Mouse (Mus musculus): Measurements from ENCODE around the gene Ing4. TPM values are rescaled to one million over a fixed set of nuclear protein-coding genes. Genes with fewer than 3 reads are reported as not detected.

Ing4 gene
- polyA plus RNA-seq (2014; fragmentation: Illumina TruSeq; extraction: RNeasy Lipid Tissue Mini Kit (QIAGEN cat#74804); ENCODE audit: low read depth, low replicate concordance), result 58.4 TPM

GRCm38 (mm10) chr6:125039533-125040153 lies at the start of gene Ing4:
Ing4 (plus strand) TSS chr6:125039760.

GRCm38 (mm10) chr6:124996551-124997501 lies 42.7 kb upstream of the Ing4 start, which contains the start of gene Pianp:
Pianp (plus strand) TSS chr6:124996694.

GRCm38 (mm10) chr6:125009129-125009180 lies 30.6 kb upstream of the Ing4 start, which contains the start of gene Zfp384:
Zfp384 (plus strand) TSS chr6:125009145.

GRCm38 (mm10) chr6:125049678-125050077 lies 10.1 kb downstream of the Ing4 start, which contains the start of gene Acrbp:
Acrbp (plus strand) TSS chr6:125049689.

GRCm38 (mm10) chr6:125067571-125067995 lies 28.0 kb downstream of the Ing4 start, which contains the start of gene Lpar5:
Lpar5 (plus strand) TSS chr6:125067920.

GRCm38 (mm10) chr6:125095391-125096278 lies 56.1 kb downstream of the Ing4 start, which contains the start of gene Chd4:
Chd4 (plus strand) TSS chr6:125095981.

Other genes with a start within 250 kb of the Ing4 start
- gene Spsb2, start 231.1 kb upstream of the Ing4 start, polyA plus RNA-seq (2014; fragmentation: Illumina TruSeq; extraction: RNeasy Lipid Tissue Mini Kit (QIAGEN cat#74804); ENCODE audit: low read depth, low replicate concordance), result 15.2 TPM
- 317 TPM for gene Tpi1, start 225.5 kb upstream of the Ing4 start, polyA plus RNA-seq (2014; fragmentation: Illumina TruSeq; extraction: RNeasy Lipid Tissue Mini Kit (QIAGEN cat#74804); ENCODE audit: low read depth, low replicate concordance)
- 84.1 TPM for gene Usp5, start 210.3 kb upstream of the Ing4 start, polyA plus RNA-seq (2014; fragmentation: Illumina TruSeq; extraction: RNeasy Lipid Tissue Mini Kit (QIAGEN cat#74804); ENCODE audit: low read depth, low replicate concordance)
- gene Cdca3, start 210.2 kb upstream of the Ing4 start, polyA plus RNA-seq (2014; fragmentation: Illumina TruSeq; extraction: RNeasy Lipid Tissue Mini Kit (QIAGEN cat#74804); ENCODE audit: low read depth, low replicate concordance), result 9.8 TPM
- gene Gnb3, start 199.5 kb upstream of the Ing4 start, polyA plus RNA-seq (2014; fragmentation: Illumina TruSeq; extraction: RNeasy Lipid Tissue Mini Kit (QIAGEN cat#74804); ENCODE audit: low read depth, low replicate concordance), result not detected
- 18.1 TPM for gene P3h3, start 182.0 kb upstream of the Ing4 start, polyA plus RNA-seq (2014; fragmentation: Illumina TruSeq; extraction: RNeasy Lipid Tissue Mini Kit (QIAGEN cat#74804); ENCODE audit: low read depth, low replicate concordance)
- gene Gpr162, start 175.8 kb upstream of the Ing4 start, polyA plus RNA-seq (2014; fragmentation: Illumina TruSeq; extraction: RNeasy Lipid Tissue Mini Kit (QIAGEN cat#74804); ENCODE audit: low read depth, low replicate concordance), result 1.5 TPM
- gene Cd4, start 151.5 kb upstream of the Ing4 start, polyA plus RNA-seq (2014; fragmentation: Illumina TruSeq; extraction: RNeasy Lipid Tissue Mini Kit (QIAGEN cat#74804); ENCODE audit: low read depth, low replicate concordance), result 1.8 TPM
- 2.3 TPM for gene Lag3, start 128.1 kb upstream of the Ing4 start, polyA plus RNA-seq (2014; fragmentation: Illumina TruSeq; extraction: RNeasy Lipid Tissue Mini Kit (QIAGEN cat#74804); ENCODE audit: low read depth, low replicate concordance)
- gene Ptms, start 119.7 kb upstream of the Ing4 start, polyA plus RNA-seq (2014; fragmentation: Illumina TruSeq; extraction: RNeasy Lipid Tissue Mini Kit (QIAGEN cat#74804); ENCODE audit: low read depth, low replicate concordance), result 493 TPM
- gene Mlf2, start 108.4 kb upstream of the Ing4 start, polyA plus RNA-seq (2014; fragmentation: Illumina TruSeq; extraction: RNeasy Lipid Tissue Mini Kit (QIAGEN cat#74804); ENCODE audit: low read depth, low replicate concordance), result 206 TPM
- 105 TPM for gene Cops7a, start 74.2 kb upstream of the Ing4 start, polyA plus RNA-seq (2014; fragmentation: Illumina TruSeq; extraction: RNeasy Lipid Tissue Mini Kit (QIAGEN cat#74804); ENCODE audit: low read depth, low replicate concordance)
- gene Pianp, start 43.1 kb upstream of the Ing4 start, polyA plus RNA-seq (2014; fragmentation: Illumina TruSeq; extraction: RNeasy Lipid Tissue Mini Kit (QIAGEN cat#74804); ENCODE audit: low read depth, low replicate concordance), result 2.8 TPM
- 34.8 TPM for gene Zfp384, start 30.6 kb upstream of the Ing4 start, polyA plus RNA-seq (2014; fragmentation: Illumina TruSeq; extraction: RNeasy Lipid Tissue Mini Kit (QIAGEN cat#74804); ENCODE audit: low read depth, low replicate concordance)
- gene Acrbp, start 9.9 kb downstream of the Ing4 start, polyA plus RNA-seq (2014; fragmentation: Illumina TruSeq; extraction: RNeasy Lipid Tissue Mini Kit (QIAGEN cat#74804); ENCODE audit: low read depth, low replicate concordance), result 28.7 TPM
- gene Lpar5, start 28.2 kb downstream of the Ing4 start, polyA plus RNA-seq (2014; fragmentation: Illumina TruSeq; extraction: RNeasy Lipid Tissue Mini Kit (QIAGEN cat#74804); ENCODE audit: low read depth, low replicate concordance), result 2.3 TPM
- gene Chd4, start 56.2 kb downstream of the Ing4 start, polyA plus RNA-seq (2014; fragmentation: Illumina TruSeq; extraction: RNeasy Lipid Tissue Mini Kit (QIAGEN cat#74804); ENCODE audit: low read depth, low replicate concordance), result 128 TPM
- 15.1 TPM for gene Nop2, start 92.1 kb downstream of the Ing4 start, polyA plus RNA-seq (2014; fragmentation: Illumina TruSeq; extraction: RNeasy Lipid Tissue Mini Kit (QIAGEN cat#74804); ENCODE audit: low read depth, low replicate concordance)
- 12.2 TPM for gene Iffo1, start 105.5 kb downstream of the Ing4 start, polyA plus RNA-seq (2014; fragmentation: Illumina TruSeq; extraction: RNeasy Lipid Tissue Mini Kit (QIAGEN cat#74804); ENCODE audit: low read depth, low replicate concordance)
- gene Gapdh, start 126.7 kb downstream of the Ing4 start, polyA plus RNA-seq (2014; fragmentation: Illumina TruSeq; extraction: RNeasy Lipid Tissue Mini Kit (QIAGEN cat#74804); ENCODE audit: low read depth, low replicate concordance), result 871 TPM
- gene Ncapd2, start 151.9 kb downstream of the Ing4 start, polyA plus RNA-seq (2014; fragmentation: Illumina TruSeq; extraction: RNeasy Lipid Tissue Mini Kit (QIAGEN cat#74804); ENCODE audit: low read depth, low replicate concordance), result 10.9 TPM
- 122 TPM for gene Mrpl51, start 152.0 kb downstream of the Ing4 start, polyA plus RNA-seq (2014; fragmentation: Illumina TruSeq; extraction: RNeasy Lipid Tissue Mini Kit (QIAGEN cat#74804); ENCODE audit: low read depth, low replicate concordance)
- gene Vamp1, start 175.8 kb downstream of the Ing4 start, polyA plus RNA-seq (2014; fragmentation: Illumina TruSeq; extraction: RNeasy Lipid Tissue Mini Kit (QIAGEN cat#74804); ENCODE audit: low read depth, low replicate concordance), result 32.0 TPM
- gene Tapbpl, start 192.1 kb downstream of the Ing4 start, polyA plus RNA-seq (2014; fragmentation: Illumina TruSeq; extraction: RNeasy Lipid Tissue Mini Kit (QIAGEN cat#74804); ENCODE audit: low read depth, low replicate concordance), result 22.8 TPM
- gene Cd27, start 197.2 kb downstream of the Ing4 start, polyA plus RNA-seq (2014; fragmentation: Illumina TruSeq; extraction: RNeasy Lipid Tissue Mini Kit (QIAGEN cat#74804); ENCODE audit: low read depth, low replicate concordance), result 1.2 TPM
- 21.6 TPM for gene Tuba3a, start 246.3 kb downstream of the Ing4 start, polyA plus RNA-seq (2014; fragmentation: Illumina TruSeq; extraction: RNeasy Lipid Tissue Mini Kit (QIAGEN cat#74804); ENCODE audit: low read depth, low replicate concordance)

Data from adipose tissue, adult 10 weeks (tissue).